Mouse (Mus musculus): ENCODE measurements around the gene Crhbp. TPM values are rescaled to one million over a fixed set of nuclear protein-coding genes. Genes with fewer than 3 reads are reported as not detected.

Gene Crhbp
- polyA plus RNA-seq, 1 experiment, result 0.02 TPM

GRCm38 (mm10) chr13:95419204-95419749, 25.4 kb downstream of the Crhbp start:
- TF ChIP-seq CTCF (IDR thresholded peaks at IDR 0.05; ENCODE audit: control insufficient read depth, insufficient read depth, insufficient read length), result no peak
- TF ChIP-seq MYOG (IDR thresholded peaks at IDR 0.05; ENCODE audit: control insufficient read depth, extremely low read depth, insufficient read length), result no peak
- TF ChIP-seq CEBPB (IDR thresholded peaks at IDR 0.05; ENCODE audit: low read depth), result no peak
- no peak for TF ChIP-seq MYOD1 (IDR thresholded peaks at IDR 0.05; ENCODE audit: control insufficient read depth, insufficient read length, low read depth)
- TF ChIP-seq USF1 (IDR thresholded peaks at IDR 0.05; ENCODE audit: low read depth), result no peak
- no peak for TF ChIP-seq MAX (IDR thresholded peaks at IDR 0.05)
- no peak for TF ChIP-seq FOSL1 (IDR thresholded peaks at IDR 0.05; ENCODE audit: insufficient read depth, low read length, poor library complexity, severe bottlenecking)
- Histone ChIP-seq H3K79me2 (ENCODE audit: control insufficient read depth, insufficient read depth) (no peaks in the 10 kb centered on the region), H3K79me3 (ENCODE audit: low read depth) (no peaks in the 10 kb centered on the region), H3ac (ENCODE audit: control insufficient read depth, insufficient read length, low read depth) (no peak overlapping the region), H3K27me3 (ENCODE audit: control insufficient read depth, insufficient read depth, insufficient read length) (no peaks in the 10 kb centered on the region), H3K4me3 (ENCODE audit: insufficient read depth, poor library complexity, severe bottlenecking) (no peak overlapping the region), H3K36me3 (ENCODE audit: control insufficient read depth, insufficient read depth) (no peaks in the 10 kb centered on the region)

DNA sequence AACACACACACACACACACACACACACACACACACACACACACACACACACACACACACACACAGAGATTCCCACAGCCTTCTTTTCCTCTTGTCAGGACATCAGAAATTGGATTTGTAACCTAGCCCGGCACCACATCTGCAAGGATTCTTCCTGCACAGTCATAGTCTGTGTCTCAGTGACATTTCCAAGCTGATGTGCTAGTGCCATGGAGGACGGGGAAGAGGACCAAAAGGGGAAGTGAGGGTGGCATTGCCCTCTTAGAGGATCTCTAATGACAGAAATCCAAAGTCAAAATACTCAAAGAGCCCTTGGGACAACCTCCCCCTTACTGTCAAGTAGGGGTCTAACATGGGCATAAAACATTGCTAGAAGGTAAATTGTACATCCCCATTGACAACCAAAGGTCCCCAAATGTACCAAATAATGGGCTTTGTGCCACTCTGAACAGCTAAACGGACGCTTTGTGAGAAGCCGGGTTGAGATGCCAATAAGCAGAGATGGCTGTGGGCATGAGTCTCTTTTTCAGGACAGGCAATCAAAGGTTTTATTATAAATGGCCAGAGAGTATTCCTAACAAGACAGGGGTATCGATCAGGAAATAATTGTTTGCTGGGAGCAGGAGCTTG, 26.0 kb downstream of the Crhbp start:
- Histone ChIP-seq H3K79me2 (ENCODE audit: control insufficient read depth, insufficient read depth) (no peaks in the 10 kb centered on the region), H3K27me3 (ENCODE audit: control insufficient read depth, insufficient read depth, insufficient read length) (no peaks in the 10 kb centered on the region), H3K36me3 (ENCODE audit: control insufficient read depth, insufficient read depth) (no peaks in the 10 kb centered on the region), H3K79me3 (ENCODE audit: low read depth) (no peaks in the 10 kb centered on the region), H3ac (ENCODE audit: control insufficient read depth, insufficient read length, low read depth) (no peak overlapping the region), H3K4me3 (ENCODE audit: insufficient read depth, poor library complexity, severe bottlenecking) (no peak overlapping the region)
- no peak for TF ChIP-seq CTCF (IDR thresholded peaks at IDR 0.05; ENCODE audit: control insufficient read depth, insufficient read depth, insufficient read length)
- TF ChIP-seq MAX (IDR thresholded peaks at IDR 0.05), result no peak
- TF ChIP-seq MYOG (IDR thresholded peaks at IDR 0.05; ENCODE audit: control insufficient read depth, extremely low read depth, insufficient read length), result no peak
- TF ChIP-seq CEBPB (IDR thresholded peaks at IDR 0.05; ENCODE audit: low read depth), result no peak
- TF ChIP-seq FOSL1 (IDR thresholded peaks at IDR 0.05; ENCODE audit: insufficient read depth, low read length, poor library complexity, severe bottlenecking), result no peak
- no peak for TF ChIP-seq MYOD1 (IDR thresholded peaks at IDR 0.05; ENCODE audit: control insufficient read depth, insufficient read length, low read depth)
- no peak for TF ChIP-seq USF1 (IDR thresholded peaks at IDR 0.05; ENCODE audit: low read depth)

- TF ChIP-seq USF1 (IDR thresholded peaks at IDR 0.05; ENCODE audit: low read depth) (no peak), FOSL1 (IDR thresholded peaks at IDR 0.05; ENCODE audit: insufficient read depth, low read length, poor library complexity, severe bottlenecking) (no peak), CTCF (IDR thresholded peaks at IDR 0.05; ENCODE audit: control insufficient read depth, insufficient read depth, insufficient read length) (no peak), MAX (IDR thresholded peaks at IDR 0.05) (no peak), MYOD1 (IDR thresholded peaks at IDR 0.05; ENCODE audit: control insufficient read depth, insufficient read length, low read depth) (no peak), MYOG (IDR thresholded peaks at IDR 0.05; ENCODE audit: control insufficient read depth, extremely low read depth, insufficient read length) (no peak), CEBPB (IDR thresholded peaks at IDR 0.05; ENCODE audit: low read depth) (no peak)
- Histone ChIP-seq H3ac (ENCODE audit: control insufficient read depth, insufficient read length, low read depth) (no peak overlapping the region), H3K79me2 (ENCODE audit: control insufficient read depth, insufficient read depth) (no peaks in the 10 kb centered on the region), H3K4me3 (ENCODE audit: insufficient read depth, poor library complexity, severe bottlenecking) (no peak overlapping the region), H3K36me3 (ENCODE audit: control insufficient read depth, insufficient read depth) (no peaks in the 10 kb centered on the region), H3K27me3 (ENCODE audit: control insufficient read depth, insufficient read depth, insufficient read length) (no peaks in the 10 kb centered on the region), H3K79me3 (ENCODE audit: low read depth) (no peaks in the 10 kb centered on the region)
These were observed 32.5 kb downstream of the Crhbp start for GRCm38 (mm10) chr13:95412257-95412656.

DNA sequence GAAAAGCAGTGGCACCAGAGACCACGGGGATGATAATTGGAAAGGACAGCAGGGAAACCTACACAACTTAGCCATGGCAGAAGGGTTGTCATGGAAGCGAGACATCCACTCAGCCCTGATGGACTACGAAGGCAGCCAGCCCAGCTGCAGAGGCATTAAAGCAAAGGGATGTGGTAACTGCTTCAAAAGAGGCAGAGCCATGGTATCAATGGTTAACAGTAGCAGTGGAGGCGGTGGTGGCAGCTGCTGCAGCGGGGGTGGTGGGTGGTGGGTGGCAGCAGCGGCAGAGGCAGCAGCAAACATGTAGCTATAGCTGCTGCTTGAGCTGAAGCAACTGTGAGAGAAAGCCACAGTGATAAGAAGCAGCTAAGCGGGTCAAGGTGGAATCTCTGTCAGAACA, 51.5 kb downstream of the Crhbp start:
- Histone ChIP-seq H3K36me3 (ENCODE audit: control insufficient read depth, insufficient read depth) (no peaks in the 10 kb centered on the region), H3K4me3 (ENCODE audit: insufficient read depth, poor library complexity, severe bottlenecking) (no peak overlapping the region), H3K79me2 (ENCODE audit: control insufficient read depth, insufficient read depth) (no peaks in the 10 kb centered on the region), H3K27me3 (ENCODE audit: control insufficient read depth, insufficient read depth, insufficient read length) (no peaks in the 10 kb centered on the region), H3ac (ENCODE audit: control insufficient read depth, insufficient read length, low read depth) (no peak overlapping the region), H3K79me3 (ENCODE audit: low read depth) (no peaks in the 10 kb centered on the region)
- TF ChIP-seq FOSL1 (IDR thresholded peaks at IDR 0.05; ENCODE audit: insufficient read depth, low read length, poor library complexity, severe bottlenecking) (no peak), MAX (IDR thresholded peaks at IDR 0.05) (no peak), USF1 (IDR thresholded peaks at IDR 0.05; ENCODE audit: low read depth) (no peak)

DNA sequence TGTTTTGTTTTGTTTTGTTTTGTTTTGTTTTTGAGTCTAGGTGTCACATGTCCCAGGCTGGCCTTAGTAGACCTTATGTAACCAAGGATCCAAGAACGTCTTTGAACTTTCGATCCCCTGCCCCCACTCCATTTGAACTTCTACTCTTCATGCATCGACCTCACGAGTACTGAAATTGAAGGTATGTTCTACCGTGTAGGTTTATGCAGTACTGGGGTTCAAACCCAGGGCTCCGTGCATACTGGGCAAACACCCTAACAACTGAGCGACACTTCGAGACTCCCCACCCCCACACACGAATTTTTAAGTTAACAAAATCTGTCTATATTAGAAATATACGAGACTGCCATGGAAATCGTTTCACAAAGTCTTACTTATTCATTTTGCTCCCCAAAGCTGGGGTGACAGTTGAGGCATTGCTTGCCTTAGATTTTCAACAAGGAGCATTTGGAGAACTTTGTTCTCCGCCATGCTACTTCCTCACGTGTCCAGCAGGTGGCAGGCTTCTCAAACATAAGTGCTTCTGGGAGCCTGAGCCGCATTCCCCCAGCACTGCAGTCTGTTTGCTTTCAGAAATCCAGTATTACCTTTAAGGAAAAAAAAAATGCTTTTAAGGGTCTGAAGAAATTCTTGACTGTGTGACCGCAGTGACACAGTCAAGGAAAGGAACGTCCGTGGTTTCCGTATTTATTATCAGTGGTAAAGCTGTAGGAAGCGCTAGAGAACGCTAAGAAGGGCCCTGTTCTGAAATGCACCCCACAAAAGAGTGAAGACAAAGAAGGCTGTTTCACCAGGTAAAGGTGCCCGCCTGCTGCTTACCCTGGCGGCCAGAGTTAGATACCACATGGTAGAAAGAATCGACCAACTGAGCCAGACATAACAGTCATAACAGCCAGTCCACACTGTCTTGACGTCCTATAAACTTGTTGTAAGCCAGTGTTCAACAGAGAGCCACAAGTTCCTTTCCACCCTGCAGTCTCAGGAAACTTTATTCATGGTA, 54.6 kb downstream of the Crhbp start:
- Histone ChIP-seq H3ac (ENCODE audit: control insufficient read depth, insufficient read length, low read depth) (no peak overlapping the region), H3K79me3 (ENCODE audit: low read depth) (no peaks in the 10 kb centered on the region), H3K4me3 (ENCODE audit: insufficient read depth, poor library complexity, severe bottlenecking) (no peak overlapping the region), H3K36me3 (ENCODE audit: control insufficient read depth, insufficient read depth) (no peaks in the 10 kb centered on the region), H3K27me3 (ENCODE audit: control insufficient read depth, insufficient read depth, insufficient read length) (no peaks in the 10 kb centered on the region), H3K79me2 (ENCODE audit: control insufficient read depth, insufficient read depth) (no peaks in the 10 kb centered on the region)
- TF ChIP-seq CTCF (IDR thresholded peaks at IDR 0.05; ENCODE audit: control insufficient read depth, insufficient read depth, insufficient read length) (peak; percentile 56), USF1 (IDR thresholded peaks at IDR 0.05; ENCODE audit: low read depth) (no peak), MYOD1 (IDR thresholded peaks at IDR 0.05; ENCODE audit: control insufficient read depth, insufficient read length, low read depth) (no peak)
